Mouse (Mus musculus) intestine, embryonic 16.5 days (tissue): Measurements from ENCODE around the gene Arhgef38. TPM values are rescaled to one million over a fixed set of nuclear protein-coding genes. Genes with fewer than 3 reads are reported as not detected.

Experiments used
- ATAC-seq: fragments of 200-750 bp; cut with Nextera tagmentation; 2 replicates; pipeline ENCODE4 v1.8.0; 2017; ENCODE audit warnings: moderate TSS enrichment, moderate library complexity
- H3K27ac ChIP-seq: fragments of 300-500 bp; sonication (generic); 2 replicates; pipeline ENCODE4 v1.5.1; 2014; ENCODE audit warnings: mild to moderate bottlenecking, low read length
- H3K27me3 ChIP-seq: fragments of 300-500 bp; sonication (generic); replicated peaks from 2 replicates; pipeline ENCODE4 v1.6.1; 2014; ENCODE audit warnings: low read length, control low read depth, mixed read lengths; ENCODE audit not compliant: control insufficient read depth, insufficient read depth
- H3K36me3 ChIP-seq: fragments of 300-500 bp; sonication (generic); 2 replicates; pipeline ENCODE4 v1.6.1; 2014; ENCODE audit warnings: low read length, control low read depth; ENCODE audit not compliant: control insufficient read depth, insufficient read depth
- H3K4me1 ChIP-seq: fragments of 300-500 bp; sonication (generic); 2 replicates; pipeline ENCODE4 v1.6.1; 2014; ENCODE audit warnings: low read length, control low read depth, mixed read lengths; ENCODE audit not compliant: control insufficient read depth, insufficient read depth
- H3K4me2 ChIP-seq: fragments of 300-500 bp; sonication (generic); 2 replicates; pipeline ENCODE4 v1.6.1; 2014; ENCODE audit warnings: low read depth, low read length, control low read depth
- H3K4me3 ChIP-seq: fragments of 300-500 bp; sonication (generic); 2 replicates; pipeline ENCODE4 v1.5.1; 2014; ENCODE audit warnings: mild to moderate bottlenecking, low read length
- H3K9ac ChIP-seq: fragments of 300-500 bp; sonication (generic); 2 replicates; pipeline ENCODE4 v1.6.1; 2014; ENCODE audit warnings: low read depth, low read length
- H3K9me3 ChIP-seq: fragments of 300-500 bp; sonication (generic); 2 replicates; pipeline ENCODE4 v1.6.1; 2016; ENCODE audit warnings: low read length, control low read depth; ENCODE audit not compliant: control insufficient read depth
- WGBS: fragments of 180-500 bp; shearing (Covaris S2); extraction: QIAGEN DNeasy Blood & Tissue Kit; methylation state at CpG from one replicate; pipeline ENCODE4 v1.1.7; 2014; 5-methylcytosine and 5-hydroxymethylcytosine counted together
- polyA plus RNA-seq: library from polyadenylated mRNA; unstranded; fragments of >200 nt; fragmentation: Nextera tagmentation; extraction: Ambion mirVana; gene quantifications from 2 replicates; pipeline ENCODE4 v1.2.1, GENCODE M21; 2015

The Arhgef38 gene
- polyA plus RNA-seq, 1 experiment from 2014 or later, result 3.2 TPM

DNA sequence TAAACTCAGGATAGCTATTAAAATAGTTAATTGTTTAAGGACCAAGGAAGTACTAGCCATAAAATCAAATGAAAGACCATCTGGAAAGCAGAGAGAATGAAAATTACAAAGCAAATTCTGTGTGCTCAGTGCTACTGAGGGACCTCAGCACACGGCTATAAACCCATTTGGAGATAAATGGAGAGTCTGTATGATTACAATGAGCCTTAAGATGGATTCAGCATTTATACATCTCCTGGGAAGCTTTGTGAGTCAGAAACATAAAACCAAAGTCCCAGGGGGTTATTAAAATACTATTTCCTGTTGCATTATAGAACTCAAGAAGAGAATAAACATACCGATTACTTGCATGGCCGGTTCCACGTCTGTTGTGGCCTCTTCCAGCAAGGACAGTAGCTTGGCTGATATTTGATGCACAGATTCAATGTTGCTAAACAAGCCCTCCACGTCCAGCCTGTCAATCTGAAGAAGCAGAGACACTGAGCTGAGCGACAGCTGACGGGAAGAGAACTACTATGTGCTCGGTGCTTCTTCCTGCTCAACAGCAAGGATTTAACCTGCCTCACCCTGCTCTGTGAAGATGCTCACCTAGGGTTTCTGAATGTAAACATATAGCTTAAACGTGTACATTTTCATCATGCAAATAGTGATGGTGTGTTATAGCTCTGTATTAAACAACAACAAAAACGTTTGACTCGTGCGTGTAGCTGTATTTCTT is 58.6 kb downstream of the Arhgef38 start:
- no peaks in the 10 kb centered on the region for H3K9me3 ChIP-seq
- 52% methylated on average over 12 of the region's 12 CpGs for WGBS
- no peak overlapping the region; the same call in 1 of the 2 replicates for H3K27ac ChIP-seq
- no peak overlapping the region for H3K9ac ChIP-seq
- H3K4me2 ChIP-seq, result no peak overlapping the region; the same call in 1 of the 2 replicates
- H3K4me3 ChIP-seq, result no peak overlapping the region
- H3K4me1 ChIP-seq, result no peaks in the 10 kb centered on the region
- H3K27me3 ChIP-seq, result no peaks in the 10 kb centered on the region
- ATAC-seq, result peak; percentile 82
- H3K36me3 ChIP-seq, result no peaks in the 10 kb centered on the region

DNA sequence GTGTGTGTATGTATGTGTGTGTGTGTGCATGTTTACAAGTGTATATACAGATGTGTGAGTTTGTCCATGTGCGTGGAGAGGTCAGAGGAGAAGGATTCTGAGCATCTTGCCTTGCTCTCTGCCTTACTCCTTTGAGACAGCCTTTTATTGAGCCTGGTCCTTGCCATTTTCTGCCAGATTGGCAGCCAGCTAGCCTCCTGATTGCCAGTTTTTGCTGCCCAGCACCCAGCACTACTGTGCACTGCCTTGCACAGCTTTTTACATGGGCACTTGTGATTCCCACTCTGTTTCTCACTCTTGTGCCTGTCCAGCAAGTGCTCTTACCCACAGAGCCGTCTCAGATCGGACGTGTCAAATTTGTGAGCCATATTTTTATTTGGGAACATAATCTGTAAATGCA is 62.5 kb downstream of the Arhgef38 start:
- no peaks in the 10 kb centered on the region for H3K27me3 ChIP-seq
- ATAC-seq, result no peak
- H3K27ac ChIP-seq, result no peak overlapping the region
- no peak overlapping the region for H3K4me3 ChIP-seq
- H3K4me1 ChIP-seq, result no peaks in the 10 kb centered on the region
- H3K4me2 ChIP-seq, result no peak overlapping the region
- WGBS, result 90% methylated on average over 4 of the region's 4 CpGs
- H3K9ac ChIP-seq, result no peak overlapping the region
- H3K36me3 ChIP-seq, result no peaks in the 10 kb centered on the region
- H3K9me3 ChIP-seq, result no peaks in the 10 kb centered on the region

DNA sequence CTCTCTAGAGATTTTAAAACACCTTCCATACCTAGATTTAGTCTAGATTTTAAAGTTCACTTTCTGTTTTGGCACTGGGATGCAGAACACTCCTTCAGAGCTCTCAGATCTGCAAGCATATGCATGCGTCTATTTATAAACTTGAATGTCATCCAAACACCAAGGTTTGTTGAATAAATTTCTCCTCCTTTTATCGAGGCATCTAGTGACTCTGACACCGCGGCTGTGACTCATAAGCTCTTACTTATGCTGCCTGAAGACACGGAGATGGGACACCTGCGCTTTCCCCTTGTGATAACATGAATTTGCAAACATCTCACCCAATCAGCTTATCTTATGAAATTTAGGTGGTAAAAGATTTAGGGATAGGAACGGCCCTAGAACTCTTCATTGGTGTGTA is 65.0 kb downstream of the Arhgef38 start:
- Histone ChIP-seq H3K4me2 (no peak overlapping the region), H3K9me3 (no peaks in the 10 kb centered on the region), H3K4me3 (no peak overlapping the region), H3K36me3 (no peaks in the 10 kb centered on the region), H3K9ac (no peak overlapping the region), H3K27me3 (no peaks in the 10 kb centered on the region), H3K4me1 (no peaks in the 10 kb centered on the region), H3K27ac (no peak overlapping the region)
- ATAC-seq, result no peak
- WGBS, result 71% methylated on average over 7 of the region's 7 CpGs

DNA sequence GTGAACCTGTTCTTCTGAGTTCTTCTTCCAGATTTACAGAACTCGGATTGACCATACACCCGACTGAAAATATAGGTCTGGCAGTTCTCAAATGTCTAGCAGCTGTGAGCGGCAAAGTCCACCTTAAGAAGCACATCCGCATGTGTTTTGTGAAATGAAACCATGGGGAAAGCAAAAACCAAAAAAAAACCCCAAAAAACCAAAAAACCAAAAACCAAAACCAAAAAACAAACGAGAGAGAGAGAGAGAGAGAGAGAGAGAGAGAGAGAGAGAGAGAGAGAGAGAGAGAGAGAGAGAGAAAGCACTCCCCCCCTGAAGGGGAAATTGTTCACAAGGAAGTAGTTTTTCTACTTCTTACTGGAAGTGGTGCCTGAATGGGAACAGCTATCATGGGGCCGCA is 67.2 kb downstream of the Arhgef38 start:
- no peaks in the 10 kb centered on the region for H3K9me3 ChIP-seq
- no peak overlapping the region for H3K4me3 ChIP-seq
- no peak overlapping the region for H3K9ac ChIP-seq
- H3K4me2 ChIP-seq, result no peak overlapping the region
- 70% methylated on average over 6 of the region's 6 CpGs for WGBS
- H3K27ac ChIP-seq, result no peak overlapping the region
- H3K36me3 ChIP-seq, result no peaks in the 10 kb centered on the region
- no peaks in the 10 kb centered on the region for H3K27me3 ChIP-seq
- ATAC-seq, result no peak
- H3K4me1 ChIP-seq, result no peaks in the 10 kb centered on the region

DNA sequence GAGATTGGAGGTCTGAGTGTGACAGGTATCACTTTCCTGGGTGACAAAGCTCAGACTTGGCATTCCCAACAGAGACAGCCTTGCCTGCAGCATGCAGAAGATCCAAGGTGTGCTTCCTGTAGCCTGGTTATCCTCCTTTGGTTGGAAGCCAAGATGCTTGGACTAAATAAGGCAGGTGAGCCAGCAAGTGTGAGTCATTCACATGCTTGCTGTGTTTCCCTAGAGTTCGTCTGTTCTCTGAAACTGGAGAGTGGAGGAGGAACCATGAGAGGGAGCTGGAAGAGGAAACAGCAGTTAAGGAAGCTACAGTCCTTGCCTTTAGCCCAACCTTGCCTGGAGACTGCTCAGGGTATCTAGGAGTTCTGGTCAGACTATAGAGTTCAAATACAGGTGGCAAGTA is 69.6 kb downstream of the Arhgef38 start:
- Histone ChIP-seq H3K9me3 (no peaks in the 10 kb centered on the region), H3K4me1 (no peaks in the 10 kb centered on the region), H3K4me2 (no peak overlapping the region), H3K4me3 (no peak overlapping the region), H3K9ac (no peak overlapping the region), H3K27ac (no peak overlapping the region), H3K27me3 (no peaks in the 10 kb centered on the region), H3K36me3 (no peaks in the 10 kb centered on the region)
- 16% methylated on average over 1 of the region's 1 CpGs for WGBS
- ATAC-seq, result no peak

DNA sequence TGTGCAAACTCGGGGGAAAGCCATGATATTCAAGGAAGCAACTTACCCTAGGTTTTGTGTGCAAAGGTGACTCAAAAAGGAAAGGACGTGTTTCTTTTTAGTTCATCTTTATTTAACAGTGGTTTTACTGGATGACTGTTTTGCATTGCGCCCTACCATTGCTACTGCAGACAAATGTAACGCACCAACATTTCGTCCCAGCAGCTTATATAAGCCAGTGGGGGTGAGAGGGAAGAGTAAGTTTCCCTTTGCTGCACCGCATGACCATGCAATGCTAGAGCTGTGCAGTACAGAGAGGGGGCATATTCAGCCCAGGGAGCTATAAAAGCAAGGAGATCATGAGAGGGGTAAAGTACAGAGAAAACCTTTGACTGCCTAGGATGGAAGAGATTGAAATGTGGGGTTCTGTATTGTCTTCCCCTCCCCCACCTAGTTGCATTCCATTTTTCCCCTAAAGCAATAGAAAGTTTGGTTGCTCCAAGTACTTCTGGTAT is 70.8 kb downstream of the Arhgef38 start:
- Histone ChIP-seq H3K27ac (no peak overlapping the region), H3K9me3 (no peaks in the 10 kb centered on the region), H3K4me1 (no peaks in the 10 kb centered on the region), H3K4me3 (no peak overlapping the region), H3K9ac (no peak overlapping the region), H3K4me2 (no peak overlapping the region), H3K36me3 (no peaks in the 10 kb centered on the region), H3K27me3 (no peaks in the 10 kb centered on the region)
- 89% methylated on average over 6 of the region's 6 CpGs for WGBS
- ATAC-seq, result 0 out of 2 replicates have a peak, but pooled peaks have one; percentile 52

DNA sequence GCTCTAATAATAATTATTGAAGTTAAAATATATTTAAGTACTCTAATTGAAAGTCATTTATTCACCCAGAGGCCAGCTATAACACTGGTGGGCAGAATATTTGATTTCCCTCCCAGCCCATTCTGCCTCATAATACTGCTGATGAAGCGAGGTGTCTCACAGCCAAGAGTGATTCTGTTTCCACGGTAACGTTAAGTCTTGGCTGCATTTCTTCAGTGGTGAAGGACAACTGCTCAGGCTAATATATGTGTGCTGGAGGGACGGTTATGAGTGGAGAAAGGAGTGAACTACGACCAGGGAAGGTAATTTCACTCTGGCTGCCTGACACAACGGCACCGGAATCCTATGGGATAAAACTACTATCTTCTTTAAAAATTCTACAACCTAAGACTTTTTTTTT is 71.6 kb downstream of the Arhgef38 start:
- no peak overlapping the region for H3K4me3 ChIP-seq
- H3K4me1 ChIP-seq, result peaks cover 2% of the 10 kb centered on the region; the same call in 1 of the 2 replicates
- H3K9me3 ChIP-seq, result no peaks in the 10 kb centered on the region
- no peaks in the 10 kb centered on the region for H3K36me3 ChIP-seq
- no peak for ATAC-seq
- 68% methylated on average over 7 of the region's 7 CpGs for WGBS
- H3K27ac ChIP-seq, result no peak overlapping the region
- H3K4me2 ChIP-seq, result no peak overlapping the region
- H3K27me3 ChIP-seq, result no peaks in the 10 kb centered on the region
- no peak overlapping the region for H3K9ac ChIP-seq

DNA sequence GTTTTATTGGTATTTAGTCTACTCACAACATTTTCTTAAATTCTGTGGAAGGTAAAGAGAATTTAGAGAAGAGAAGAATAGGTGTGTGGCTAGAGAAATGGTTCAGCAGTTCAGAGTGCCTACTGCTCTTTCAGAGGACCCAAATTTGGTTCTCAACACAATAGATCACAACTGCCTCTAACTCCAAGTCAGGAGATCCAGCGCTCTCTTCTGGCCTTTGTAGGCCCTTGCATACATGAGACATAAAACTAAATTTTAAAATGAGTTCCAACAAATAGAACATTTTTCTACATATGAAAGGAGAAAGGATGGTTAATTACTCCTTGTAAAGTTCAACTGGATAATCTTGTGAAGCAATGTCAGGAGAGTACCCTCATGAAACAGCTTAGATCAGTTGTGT is 73.3 kb downstream of the Arhgef38 start:
- 91% methylated on average over 1 of the region's 1 CpGs for WGBS
- H3K4me1 ChIP-seq, result peaks cover 3% of the 10 kb centered on the region; the same call in 1 of the 2 replicates
- no peak overlapping the region for H3K27ac ChIP-seq
- no peaks in the 10 kb centered on the region for H3K9me3 ChIP-seq
- no peak for ATAC-seq
- no peak overlapping the region for H3K4me2 ChIP-seq
- no peaks in the 10 kb centered on the region for H3K27me3 ChIP-seq
- no peak overlapping the region for H3K4me3 ChIP-seq
- no peak overlapping the region for H3K9ac ChIP-seq
- no peaks in the 10 kb centered on the region for H3K36me3 ChIP-seq

DNA sequence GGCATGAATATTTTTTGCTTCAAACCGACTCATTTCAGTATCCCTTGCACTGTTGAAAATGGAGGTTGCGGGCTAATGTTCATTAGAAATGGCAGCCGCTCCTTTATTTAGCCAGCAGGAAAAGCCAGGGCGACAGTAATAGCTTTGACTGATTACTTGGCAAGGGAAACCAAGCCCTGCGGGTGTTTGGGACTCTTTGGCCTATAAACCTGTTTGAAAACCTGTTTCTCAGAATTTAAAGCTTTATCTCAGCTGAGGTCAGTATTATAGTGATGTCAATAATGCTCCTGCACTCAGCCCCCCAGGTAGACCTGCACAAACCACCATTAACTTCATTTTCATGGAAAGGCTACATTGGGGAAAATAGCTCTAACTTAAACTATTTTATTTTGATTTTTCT is 76.5 kb downstream of the Arhgef38 start:
- no peaks in the 10 kb centered on the region for H3K27me3 ChIP-seq
- no peak overlapping the region for H3K27ac ChIP-seq
- H3K4me3 ChIP-seq, result no peak overlapping the region
- 0 out of 2 replicates have a peak, but pooled peaks have one; percentile 28 for ATAC-seq
- 30% methylated on average over 5 of the region's 5 CpGs for WGBS
- no peak overlapping the region for H3K9ac ChIP-seq
- no peaks in the 10 kb centered on the region for H3K36me3 ChIP-seq
- no peak overlapping the region for H3K4me2 ChIP-seq
- no peaks in the 10 kb centered on the region for H3K9me3 ChIP-seq
- peaks cover 3% of the 10 kb centered on the region; the same call in 1 of the 2 replicates for H3K4me1 ChIP-seq
